Mouse (Mus musculus): Measurements from ENCODE around the gene Mbnl1.
"Not testable (repeated sequence)": the region's sequence is repeated elsewhere in the genome, so short reads cannot be mapped to it uniquely, and the experiment has no call there.

DNA sequence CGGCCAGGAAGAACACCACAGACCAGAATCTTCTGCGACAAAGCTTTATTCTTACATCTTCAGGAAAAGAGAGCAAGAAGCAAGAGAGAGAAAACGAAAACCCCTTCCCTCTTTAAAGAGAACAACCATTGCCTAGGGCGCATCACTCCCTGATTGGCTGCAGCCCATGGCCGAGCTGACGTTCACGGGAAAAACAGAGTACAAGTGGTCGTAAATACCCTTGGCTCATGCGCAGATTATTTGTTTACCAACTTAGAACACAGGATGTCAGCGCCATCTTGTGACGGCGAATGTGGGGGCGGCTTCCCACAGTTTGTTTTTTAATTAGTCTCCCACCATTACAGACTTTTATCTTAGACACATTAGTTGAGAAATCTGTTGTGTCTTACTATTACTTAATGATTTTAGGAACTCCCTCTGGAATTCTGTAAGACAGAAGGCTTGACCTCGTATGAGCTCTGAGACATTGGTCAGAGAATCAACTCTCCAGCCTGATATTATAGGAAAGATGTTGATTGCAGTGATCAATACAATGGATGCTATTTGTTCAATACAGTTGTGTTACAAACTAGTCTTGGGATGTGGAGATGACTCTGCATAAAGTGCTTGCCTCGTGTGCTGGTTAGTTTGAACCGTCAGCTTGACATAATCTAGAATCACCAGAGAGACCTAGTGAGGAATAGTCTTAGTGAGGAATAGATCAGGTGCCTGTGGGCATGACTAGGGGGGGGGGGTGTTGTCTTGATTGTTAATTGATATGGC is 22.3 kb downstream of the Mbnl1 start:
- TF ChIP-seq POLR2A, CTCF (IDR thresholded peaks at IDR 0.05; ENCODE audit: insufficient read depth, low read depth, low read length): not testable (repeated sequence)
